In genomic region chr10:60985109-60985576, GRCm38 (mm10) we compare ENCODE assay signal across 9 mouse cellular contexts.
DNase-seq lines count a peak whose midpoint lies in the region; ATAC-seq and TF ChIP-seq lines count a peak whose summit lies in the region.
"Had no signal": no experiment of that assay in that cellular context is flagged by ENCODE, and none has a peak within 500 bp of the region (broad histone marks: within the 10 kb centered on the region; RNA-seq: fewer than 3 reads in every experiment).

No protein-coding gene starts in this region.

- no peak for TF ChIP-seq POLR2A in ES-Bruce4 (IDR thresholded peaks at IDR 0.05; ENCODE audit: insufficient read depth, low read length)

- peaks cover 20% of the 10 kb centered on the region; the same call in 1 of the 2 replicates for H3K27me3 ChIP-seq in heart, embryonic 10.5 days (ENCODE audit: insufficient read depth, poor library complexity, severe bottlenecking)
- no peaks in the 10 kb centered on the region for H3K27me3 ChIP-seq in ES-Bruce4 (ENCODE audit: control insufficient read depth, insufficient read depth, low read length, poor library complexity, severe bottlenecking)
- H3K27me3 ChIP-seq in neural tube, embryonic 11.5 days (ENCODE audit: control insufficient read depth, insufficient read depth, low read length): no peaks in the 10 kb centered on the region
- H3K27me3 ChIP-seq: heart, embryonic 15.5 days had no signal

- H3K4me3 ChIP-seq in heart, embryonic 10.5 days: no peak overlapping the region
- H3K4me3 ChIP-seq in ES-Bruce4 (ENCODE audit: low read depth, low read length): no peak overlapping the region
- H3K4me3 ChIP-seq in neural tube, embryonic 11.5 days (ENCODE audit: low read depth, low read length): no peak overlapping the region
- H3K4me3 ChIP-seq: heart, embryonic 15.5 days had no signal

- intact Hi-C loops in heart, postnatal 10 days (cut with DNase I): loop anchor here (1.0 to 2.0 kb wide), 2 partner anchors 150 to 206 kb away; no protein-coding TSS in a partner anchor

- peak; percentile 46 for TF ChIP-seq CTCF in ES-Bruce4 (IDR thresholded peaks at IDR 0.05; ENCODE audit: low read depth, low read length)

- H3K4me1 ChIP-seq in heart, embryonic 10.5 days: peaks cover 16% of the 10 kb centered on the region
- H3K4me1 ChIP-seq in ES-Bruce4 (ENCODE audit: control insufficient read depth, insufficient read depth, low read length): no peaks in the 10 kb centered on the region
- H3K4me1 ChIP-seq in neural tube, embryonic 11.5 days (ENCODE audit: control insufficient read depth, insufficient read depth, low read length): 0 out of 2 replicates have a peak, but pooled peaks cover 2% of the 10 kb centered on the region
- H3K4me1 ChIP-seq: heart, embryonic 15.5 days had no signal

- H3K27ac ChIP-seq in heart, embryonic 10.5 days: no peak overlapping the region
- H3K27ac ChIP-seq in ES-Bruce4 (ENCODE audit: insufficient read depth, low read length): no peak overlapping the region
- H3K27ac ChIP-seq in neural tube, embryonic 11.5 days (ENCODE audit: low read depth, low read length): no peak overlapping the region
- H3K27ac ChIP-seq: heart, embryonic 15.5 days had no signal

- peak; percentile 43 to 49 for DNase-seq in heart, postnatal 10 days
- no peak for DNase-seq in heart, embryonic 10.5 days (ENCODE audit: low spot score)
- DNase-seq in embryo, embryonic 10.5 days (ENCODE audit: low spot score): peak; percentile 79
- peak; percentile 11 to 25 for DNase-seq in kidney, adult 8-10 months
- DNase-seq in neural tube, embryonic 11.5 days (ENCODE audit: low spot score): peak; percentile 74
- no peak for DNase-seq in thymus, postnatal 25 days
- DNase-seq in spleen, postnatal 10 days (ENCODE audit: low spot score in 2 of 2): no peak

- ATAC-seq in neural tube, embryonic 11.5 days (ENCODE audit: insufficient read depth, low FRiP score, low TSS enrichment): peak; percentile 45; the same call in 1 of the 2 replicates

- H3K36me3 ChIP-seq in heart, embryonic 10.5 days: no peaks in the 10 kb centered on the region
- no peaks in the 10 kb centered on the region for H3K36me3 ChIP-seq in ES-Bruce4 (ENCODE audit: control insufficient read depth, insufficient read depth, low read length, poor library complexity, severe bottlenecking)
- H3K36me3 ChIP-seq in neural tube, embryonic 11.5 days (ENCODE audit: control insufficient read depth, insufficient read depth, low read length): no peaks in the 10 kb centered on the region
- H3K36me3 ChIP-seq: heart, embryonic 15.5 days had no signal

- 15% methylated on average over 10 of the region's 10 CpGs for WGBS in heart, embryonic 10.5 days
- 12% methylated on average over 10 of the region's 10 CpGs for WGBS in neural tube, embryonic 11.5 days

- H3K4me2 ChIP-seq in neural tube, embryonic 11.5 days (ENCODE audit: low read depth): no peak overlapping the region
- H3K4me2 ChIP-seq: heart, embryonic 15.5 days had no signal

- no peaks in the 10 kb centered on the region for H3K9me3 ChIP-seq in heart, embryonic 10.5 days
- H3K9me3 ChIP-seq in ES-Bruce4 (replicated peaks; ENCODE audit: control insufficient read depth, insufficient read depth, low read length, poor library complexity, severe bottlenecking): no peaks in the 10 kb centered on the region
- no peaks in the 10 kb centered on the region for H3K9me3 ChIP-seq in neural tube, embryonic 11.5 days (ENCODE audit: control insufficient read depth, low read length)
- H3K9me3 ChIP-seq: heart, embryonic 15.5 days had no signal

- TF ChIP-seq EP300 in ES-Bruce4 (IDR thresholded peaks at IDR 0.05; ENCODE audit: insufficient read depth, low read depth, low read length): no peak

- H3K9ac ChIP-seq in ES-Bruce4 (ENCODE audit: low read depth, poor library complexity, severe bottlenecking): no peak overlapping the region
- no peak overlapping the region for H3K9ac ChIP-seq in neural tube, embryonic 11.5 days (ENCODE audit: low read length)
- H3K9ac ChIP-seq: heart, embryonic 15.5 days had no signal

Comparison
In these comparisons a context has a peak if more than half of its experiments do, and no peak if none do; other contexts are left out.
1. DNase-seq: peak in heart, postnatal 10 days (2 of 2), embryo, embryonic 10.5 days (single experiment), kidney, adult 8-10 months (2 of 2) and neural tube, embryonic 11.5 days (single experiment); none in heart, embryonic 10.5 days (single experiment), thymus, postnatal 25 days (single experiment) and spleen, postnatal 10 days (0 of 2).